Mouse (Mus musculus): ENCODE data around the gene Spg11.

- TF ChIP-seq CTCF (IDR thresholded peaks at IDR 0.05; ENCODE audit: insufficient read depth, low read depth, low read length) = no peak
- TF ChIP-seq POLR2A (IDR thresholded peaks at IDR 0.05; ENCODE audit: insufficient read depth, low read depth, low read length) = no peak
Observed at GRCm38 (mm10) chr2:122152850-122153249, 34.7 kb upstream of the Spg11 start.

Data from olfactory bulb, adult 2 months (tissue).